Mouse (Mus musculus) activated CD4-positive, CD25-positive, alpha-beta regulatory T cell, adult 9 weeks (primary cell): Measurements from ENCODE around the gene Taar9. TPM values are rescaled to one million over a fixed set of nuclear protein-coding genes. Genes with fewer than 3 reads are reported as not detected.

Experiments
- polyA plus RNA-seq: library from polyadenylated mRNA; unstranded; fragments of 100-300 nt; shearing (Covaris generic); gene quantifications from one replicate; pipeline ENCODE4 v1.2.1, GENCODE M21; 2017

The Taar9 gene
- polyA plus RNA-seq, result not detected

GRCm38 (mm10) chr10:24109434-24109833 is at the start of gene Taar9:
Gene Taar9 (minus strand): TSS chr10:24109534.

GRCm38 (mm10) chr10:24149135-24149781 is 39.9 kb upstream of the Taar9 start, which contains the start of gene Stx7:
Gene Stx7 (plus strand): TSS chr10:24149302.

GRCm38 (mm10) chr10:24101812-24102211 is 7.5 kb downstream of the Taar9 start, which contains the start of gene Taar8c:
Gene Taar8c (minus strand): TSS chr10:24101912.

GRCm38 (mm10) chr10:24092194-24092593 is 17.1 kb downstream of the Taar9 start, which contains the start of gene Taar8b:
Gene Taar8b (minus strand): TSS chr10:24092294.

GRCm38 (mm10) chr10:24076200-24076599 is 33.1 kb downstream of the Taar9 start, which contains the start of gene Taar8a:
Gene Taar8a (plus strand): TSS chr10:24076500.

Other genes with a start within 250 kb of the Taar9 start
- not detected for gene Vnn1, start 214.8 kb downstream of the Taar9 start, polyA plus RNA-seq
- gene Taar1, start 189.2 kb downstream of the Taar9 start, polyA plus RNA-seq, result not detected
- not detected for gene Taar2, start 171.0 kb downstream of the Taar9 start, polyA plus RNA-seq
- not detected for gene Taar3, start 160.0 kb downstream of the Taar9 start, polyA plus RNA-seq
- not detected for gene Taar4, start 149.0 kb downstream of the Taar9 start, polyA plus RNA-seq
- not detected for gene Taar5, start 138.8 kb downstream of the Taar9 start, polyA plus RNA-seq
- not detected for gene Taar6, start 123.9 kb downstream of the Taar9 start, polyA plus RNA-seq
- not detected for gene Taar7a, start 116.1 kb downstream of the Taar9 start, polyA plus RNA-seq
- gene Taar7b, start 109.6 kb downstream of the Taar9 start, polyA plus RNA-seq, result not detected
- gene Taar7d, start 82.3 kb downstream of the Taar9 start, polyA plus RNA-seq, result not detected
- gene Taar7e, start 71.9 kb downstream of the Taar9 start, polyA plus RNA-seq, result not detected
- not detected for gene Taar7f, start 60.0 kb downstream of the Taar9 start, polyA plus RNA-seq
- gene Taar8a, start 33.0 kb downstream of the Taar9 start, polyA plus RNA-seq, result not detected
- not detected for gene Taar8b, start 17.2 kb downstream of the Taar9 start, polyA plus RNA-seq
- not detected for gene Taar8c, start 7.6 kb downstream of the Taar9 start, polyA plus RNA-seq
- gene Stx7, start 39.8 kb upstream of the Taar9 start, polyA plus RNA-seq, result 45.4 TPM
- gene Moxd1, start 114.0 kb upstream of the Taar9 start, polyA plus RNA-seq, result not detected